Mouse (Mus musculus) adrenal gland, adult 10 weeks (tissue): ENCODE measurements around the gene Mfsd13b. TPM values are rescaled to one million over a fixed set of nuclear protein-coding genes. Genes with fewer than 3 reads are reported as not detected.

ENCODE experiments used
- polyA plus RNA-seq: library from polyadenylated mRNA; stranded (reverse); fragments of 350-450 nt; fragmentation: Illumina TruSeq; extraction: RNeasy Lipid Tissue Mini Kit (QIAGEN cat#74804); gene quantifications from one replicate; pipeline ENCODE4 v1.2.3, GENCODE M21; 2014; ENCODE audit warnings: low read depth, low replicate concordance

Gene Mfsd13b
- not detected for polyA plus RNA-seq

DNA sequence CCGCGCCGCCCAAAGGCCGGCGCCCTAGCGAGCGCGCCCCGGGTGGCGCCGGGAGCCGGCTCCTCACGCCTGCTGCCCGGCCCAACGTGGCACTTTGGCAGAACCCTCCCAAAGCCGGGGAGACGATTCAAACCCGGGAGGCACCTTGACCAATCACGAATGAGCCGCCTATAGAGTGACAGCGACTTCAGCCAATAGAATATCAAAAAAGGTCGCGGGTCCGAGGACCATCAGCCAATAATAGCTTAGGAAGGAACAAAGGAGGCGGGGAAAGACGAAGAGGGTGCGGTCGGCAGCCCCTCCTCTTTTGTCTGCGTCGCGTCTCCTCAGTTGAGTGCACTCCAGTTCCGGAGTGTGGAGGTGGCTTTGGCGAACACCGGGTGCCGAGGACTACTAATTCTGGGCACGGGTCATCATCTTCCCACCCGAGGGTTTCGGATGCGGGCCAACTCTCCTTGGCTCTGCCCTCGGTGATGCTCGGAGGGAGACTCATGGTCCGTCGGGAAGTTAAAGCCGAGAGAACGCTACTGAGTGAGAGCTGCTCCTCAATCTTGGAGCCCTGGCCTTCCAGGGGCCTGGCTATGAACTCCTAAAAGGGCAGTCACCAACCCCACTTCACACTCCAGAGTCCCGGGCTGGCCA, at the start of gene Mfsd13b, which contains the start of gene Cdr2:
TSS of gene Mfsd13b (plus strand) at position 310 of the 642 bp plus-strand sequence.
TSS of gene Cdr2 (minus strand) at position 113 of the 642 bp plus-strand sequence.

DNA sequence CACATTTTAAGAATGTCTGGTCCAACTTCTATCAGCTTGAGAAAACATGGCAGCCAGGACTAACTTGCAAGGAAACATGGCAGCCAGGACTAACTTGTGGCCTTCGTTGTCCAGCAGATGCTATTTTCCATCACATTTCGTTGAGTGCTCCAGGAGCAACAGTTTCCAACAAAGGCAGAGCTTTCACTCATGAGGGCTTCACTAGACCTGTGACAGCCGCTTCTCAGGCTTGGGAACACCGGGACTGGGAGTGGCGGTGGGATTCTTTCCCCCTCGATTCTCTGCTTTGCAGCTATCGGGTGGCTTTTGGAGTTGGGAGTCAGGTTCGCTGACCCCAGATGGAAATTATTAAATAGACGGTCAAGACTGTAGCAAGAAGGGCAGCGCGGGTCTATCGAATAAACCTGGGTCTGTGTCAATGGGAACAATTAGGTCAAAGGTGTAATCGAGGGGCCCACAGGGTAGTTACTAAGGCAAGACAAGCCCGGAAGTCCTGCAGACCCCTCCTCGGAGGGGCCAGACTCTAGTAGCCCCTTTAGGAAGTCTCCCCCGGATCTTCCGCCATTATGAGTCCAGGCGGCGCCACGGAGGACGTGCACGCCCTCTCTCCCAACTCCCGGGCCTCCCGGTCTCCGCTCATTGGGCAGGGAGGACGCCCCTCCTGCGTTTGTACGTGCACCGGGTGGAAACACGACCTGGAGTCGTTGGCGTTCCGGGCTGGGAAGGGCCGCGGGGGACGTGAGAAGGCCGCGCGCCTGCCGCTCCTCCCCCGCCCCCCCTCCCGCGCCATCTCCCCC, 51.7 kb downstream of the Mfsd13b start, which contains the start of gene Mettl9:
TSS of gene Mettl9 (plus strand) at position 590 of the 797 bp plus-strand sequence.

Other genes starting within 250 kb of the Mfsd13b start
- gene Vwa3a, start 243.2 kb upstream of the Mfsd13b start, polyA plus RNA-seq = 0.52 TPM
- gene Gm5737, start 170.1 kb upstream of the Mfsd13b start, polyA plus RNA-seq = not detected
- 5.6 TPM for gene Eef2k, start 139.7 kb upstream of the Mfsd13b start, polyA plus RNA-seq
- gene Polr3e, start 64.8 kb upstream of the Mfsd13b start, polyA plus RNA-seq = 10.3 TPM
- gene Cdr2, start 197 bp upstream of the Mfsd13b start, polyA plus RNA-seq = 5.7 TPM
- 481 TPM for gene Mettl9, start 51.9 kb downstream of the Mfsd13b start, polyA plus RNA-seq
- gene Igsf6, start 92.1 kb downstream of the Mfsd13b start, polyA plus RNA-seq = 6.4 TPM
- 0.17 TPM for gene Otoa, start 99.1 kb downstream of the Mfsd13b start, polyA plus RNA-seq